Mouse (Mus musculus) intestine, embryonic 16.5 days (tissue): ENCODE measurements around the gene Stx3. TPM values are rescaled to one million over a fixed set of nuclear protein-coding genes. Genes with fewer than 3 reads are reported as not detected.

ENCODE experiments used
- ATAC-seq: fragments of 200-750 bp; cut with Nextera tagmentation; 2 replicates; pipeline ENCODE4 v1.8.0; 2017; ENCODE audit warnings: moderate TSS enrichment, moderate library complexity
- H3K27ac ChIP-seq: fragments of 300-500 bp; sonication (generic); 2 replicates; pipeline ENCODE4 v1.5.1; 2014; ENCODE audit warnings: mild to moderate bottlenecking, low read length
- H3K27me3 ChIP-seq: fragments of 300-500 bp; sonication (generic); replicated peaks from 2 replicates; pipeline ENCODE4 v1.6.1; 2014; ENCODE audit warnings: low read length, control low read depth, mixed read lengths; ENCODE audit not compliant: control insufficient read depth, insufficient read depth
- H3K36me3 ChIP-seq: fragments of 300-500 bp; sonication (generic); 2 replicates; pipeline ENCODE4 v1.6.1; 2014; ENCODE audit warnings: low read length, control low read depth; ENCODE audit not compliant: control insufficient read depth, insufficient read depth
- H3K4me1 ChIP-seq: fragments of 300-500 bp; sonication (generic); 2 replicates; pipeline ENCODE4 v1.6.1; 2014; ENCODE audit warnings: low read length, control low read depth, mixed read lengths; ENCODE audit not compliant: control insufficient read depth, insufficient read depth
- H3K4me2 ChIP-seq: fragments of 300-500 bp; sonication (generic); 2 replicates; pipeline ENCODE4 v1.6.1; 2014; ENCODE audit warnings: low read depth, low read length, control low read depth
- H3K4me3 ChIP-seq: fragments of 300-500 bp; sonication (generic); 2 replicates; pipeline ENCODE4 v1.5.1; 2014; ENCODE audit warnings: mild to moderate bottlenecking, low read length
- H3K9ac ChIP-seq: fragments of 300-500 bp; sonication (generic); 2 replicates; pipeline ENCODE4 v1.6.1; 2014; ENCODE audit warnings: low read depth, low read length
- H3K9me3 ChIP-seq: fragments of 300-500 bp; sonication (generic); 2 replicates; pipeline ENCODE4 v1.6.1; 2016; ENCODE audit warnings: low read length, control low read depth; ENCODE audit not compliant: control insufficient read depth
- WGBS: fragments of 180-500 bp; shearing (Covaris S2); extraction: QIAGEN DNeasy Blood & Tissue Kit; methylation state at CpG from one replicate; pipeline ENCODE4 v1.1.7; 2014; 5-methylcytosine and 5-hydroxymethylcytosine counted together
- polyA plus RNA-seq: library from polyadenylated mRNA; unstranded; fragments of >200 nt; fragmentation: Nextera tagmentation; extraction: Ambion mirVana; gene quantifications from 2 replicates; pipeline ENCODE4 v1.2.1, GENCODE M21; 2015

The Stx3 gene
- polyA plus RNA-seq: 55.8 and 70.2 TPM in 2 replicates

DNA sequence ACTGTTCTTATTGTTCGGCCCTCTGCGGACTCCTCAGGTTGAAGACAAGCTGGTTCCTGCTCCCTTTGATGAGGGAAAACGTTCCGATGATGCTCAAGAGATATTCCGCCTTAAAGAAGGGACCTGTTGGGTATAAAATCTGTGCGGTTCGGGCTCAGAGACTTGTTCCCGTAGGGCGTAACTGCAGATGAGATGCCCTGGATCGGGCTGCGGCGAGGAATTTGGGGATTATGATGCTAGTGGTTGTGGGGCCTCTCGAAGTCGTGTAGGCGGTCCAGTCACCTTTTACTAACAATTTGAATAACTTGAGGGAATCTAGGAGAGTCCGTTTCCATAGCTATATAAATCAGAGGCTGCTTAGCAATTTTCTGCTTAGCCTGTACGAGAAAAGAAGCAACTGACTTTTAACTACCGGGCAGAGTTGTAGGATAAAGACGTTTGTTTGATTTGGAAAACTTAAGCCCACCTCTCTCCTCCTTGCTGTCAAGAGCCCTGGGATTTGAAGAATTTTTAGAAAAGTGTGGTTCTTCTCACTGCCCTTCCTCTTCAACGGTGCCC is at the start of gene Stx3:
TSS of gene Stx3 (minus strand) at position 261 of the 558 bp plus-strand sequence.
- under 1% methylated on average over 20 of the region's 20 CpGs for WGBS
- Histone ChIP-seq H3K4me1 (peaks cover 21% of the 10 kb centered on the region), H3K9ac (peak within 1 kb of the TSS; percentile 88), H3K27me3 (no peaks in the 10 kb centered on the region), H3K27ac (peak within 1 kb of the TSS; percentile 88), H3K4me2 (peak within 1 kb of the TSS; percentile 67), H3K9me3 (no peaks in the 10 kb centered on the region), H3K36me3 (no peaks in the 10 kb centered on the region), H3K4me3 (peak within 1 kb of the TSS; percentile 78)
- ATAC-seq: peak; percentile 2

DNA sequence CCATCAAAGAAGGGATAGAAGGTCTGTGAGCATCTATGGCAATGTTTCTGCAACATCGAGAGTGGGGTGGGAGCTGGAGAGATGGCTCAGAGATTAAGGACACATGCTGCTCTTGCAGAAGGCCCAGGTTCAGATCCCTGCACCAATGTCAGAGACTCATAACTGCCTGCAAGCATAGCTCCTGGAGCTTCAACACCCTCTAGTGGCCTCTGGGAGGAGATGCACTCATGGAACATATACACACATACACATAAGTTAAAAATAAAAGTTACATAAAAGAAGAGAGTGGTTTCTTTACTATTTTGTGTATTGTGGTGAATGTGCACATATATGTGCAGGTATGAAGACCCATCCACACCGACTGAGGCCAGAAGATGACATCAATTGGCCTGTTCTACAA is 48.6 kb upstream of the Stx3 start:
- 70% methylated on average over 2 of the region's 2 CpGs for WGBS
- no peak overlapping the region for H3K9ac ChIP-seq
- H3K9me3 ChIP-seq: no peaks in the 10 kb centered on the region
- no peak for ATAC-seq
- H3K27ac ChIP-seq: no peak overlapping the region
- H3K27me3 ChIP-seq: no peaks in the 10 kb centered on the region
- no peaks in the 10 kb centered on the region for H3K36me3 ChIP-seq
- no peaks in the 10 kb centered on the region for H3K4me1 ChIP-seq
- H3K4me3 ChIP-seq: no peak overlapping the region
- no peak overlapping the region for H3K4me2 ChIP-seq

- no peak within 1 kb of the TSS for H3K27ac ChIP-seq
- H3K36me3 ChIP-seq: no peaks in the 10 kb centered on the region
- H3K4me1 ChIP-seq: no peaks in the 10 kb centered on the region
- 92% methylated on average over 1 of the region's 1 CpGs for WGBS
- no peak within 1 kb of the TSS for H3K4me3 ChIP-seq
- no peak within 1 kb of the TSS for H3K4me2 ChIP-seq
- H3K9me3 ChIP-seq: no peaks in the 10 kb centered on the region
- ATAC-seq: no peak
- H3K9ac ChIP-seq: no peak within 1 kb of the TSS
- no peaks in the 10 kb centered on the region for H3K27me3 ChIP-seq
These were observed 41.8 kb upstream of the Stx3 start, which contains the start of gene Olfr1418 for GRCm38 (mm10) chr19:11860966-11861365. Olfr1418 (minus strand) TSS chr19:11861066.

DNA sequence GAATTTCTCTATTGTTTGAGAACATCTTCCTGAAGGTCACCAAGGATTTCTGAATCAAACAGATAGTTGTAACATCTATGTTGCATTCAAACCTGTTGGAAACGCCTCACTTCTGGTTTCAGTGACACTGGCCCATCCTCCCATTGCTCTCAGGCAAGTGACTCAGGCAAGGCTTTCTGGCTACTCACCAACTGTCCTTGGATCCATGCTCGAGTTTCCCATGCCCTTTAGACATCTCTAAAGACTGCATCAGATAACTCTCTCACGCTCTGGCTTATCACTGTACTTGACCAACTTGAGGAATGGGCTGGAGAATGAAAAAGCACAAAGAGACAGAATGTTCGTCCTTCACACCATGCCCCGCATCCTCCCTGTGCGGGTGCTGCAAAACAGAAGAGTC is 37.3 kb upstream of the Stx3 start:
- ATAC-seq: no peak
- no peak overlapping the region for H3K9ac ChIP-seq
- no peaks in the 10 kb centered on the region for H3K36me3 ChIP-seq
- no peak overlapping the region for H3K4me3 ChIP-seq
- WGBS: 76% methylated on average over 6 of the region's 6 CpGs
- H3K27ac ChIP-seq: no peak overlapping the region
- no peaks in the 10 kb centered on the region for H3K27me3 ChIP-seq
- no peak overlapping the region for H3K4me2 ChIP-seq
- H3K9me3 ChIP-seq: no peaks in the 10 kb centered on the region
- H3K4me1 ChIP-seq: no peaks in the 10 kb centered on the region

DNA sequence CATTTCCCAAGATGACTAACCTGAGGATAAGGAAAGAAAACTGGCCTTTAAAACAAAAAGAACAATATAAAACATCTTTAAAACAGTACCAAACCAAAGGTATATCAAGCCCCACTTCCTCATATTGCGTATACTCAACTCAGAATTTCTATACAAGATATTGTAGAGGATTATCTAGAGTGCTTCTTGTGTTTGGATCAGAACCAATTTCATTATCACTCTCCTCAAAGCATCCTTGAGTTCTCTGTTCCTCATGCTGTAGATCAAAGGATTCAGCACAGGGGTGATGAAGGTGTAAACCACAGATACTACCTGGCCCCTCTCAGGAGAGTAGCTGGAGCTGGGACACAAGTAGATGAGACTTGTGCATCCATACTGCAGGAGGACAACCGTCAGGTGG is 35.6 kb upstream of the Stx3 start:
- Histone ChIP-seq H3K27ac (no peak overlapping the region), H3K9me3 (no peaks in the 10 kb centered on the region), H3K36me3 (no peaks in the 10 kb centered on the region), H3K9ac (no peak overlapping the region), H3K27me3 (no peaks in the 10 kb centered on the region), H3K4me3 (no peak overlapping the region), H3K4me2 (no peak overlapping the region), H3K4me1 (no peaks in the 10 kb centered on the region)
- no peak for ATAC-seq
- 89% methylated on average over 2 of the region's 2 CpGs for WGBS

DNA sequence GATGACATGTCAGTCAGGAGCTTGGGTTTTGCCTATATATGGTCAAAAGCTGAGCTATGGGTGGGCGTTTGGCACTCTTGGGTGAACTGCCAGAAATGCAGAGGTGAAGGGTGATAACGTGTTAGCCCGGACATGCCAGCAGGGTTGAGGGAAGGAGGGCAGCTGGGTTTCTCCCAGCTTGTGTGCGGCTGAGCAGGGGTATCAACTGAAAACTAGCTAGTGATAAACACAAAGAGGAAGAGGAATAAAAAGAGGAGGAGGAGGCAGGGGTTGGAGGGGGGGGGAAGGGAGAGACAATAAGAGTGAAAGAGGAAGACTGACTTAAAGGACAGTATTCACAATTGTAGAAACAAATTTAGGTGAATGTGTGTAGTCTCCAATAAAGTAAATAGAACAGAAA is 33.4 kb upstream of the Stx3 start:
- no peak overlapping the region for H3K4me2 ChIP-seq
- H3K27me3 ChIP-seq: no peaks in the 10 kb centered on the region
- no peak overlapping the region for H3K9ac ChIP-seq
- H3K36me3 ChIP-seq: no peaks in the 10 kb centered on the region
- no peaks in the 10 kb centered on the region for H3K4me1 ChIP-seq
- no peaks in the 10 kb centered on the region for H3K9me3 ChIP-seq
- ATAC-seq: no peak
- H3K4me3 ChIP-seq: no peak overlapping the region
- no peak overlapping the region for H3K27ac ChIP-seq
- WGBS: 68% methylated on average over 4 of the region's 4 CpGs

- no peaks in the 10 kb centered on the region for H3K9me3 ChIP-seq
- WGBS: 81% methylated on average over 4 of the region's 4 CpGs
These were observed 27.1 kb upstream of the Stx3 start for GRCm38 (mm10) chr19:11846333-11846732.

GRCm38 (mm10) chr19:11839119-11839518 is 19.9 kb upstream of the Stx3 start, which contains the start of gene Olfr1417:
Olfr1417 (minus strand) TSS chr19:11839219.
- no peak within 1 kb of the TSS for H3K27ac ChIP-seq
- H3K9me3 ChIP-seq: no peaks in the 10 kb centered on the region
- no peaks in the 10 kb centered on the region for H3K36me3 ChIP-seq
- no peak within 1 kb of the TSS for H3K9ac ChIP-seq
- no peak within 1 kb of the TSS for H3K4me2 ChIP-seq
- no peaks in the 10 kb centered on the region for H3K27me3 ChIP-seq
- H3K4me1 ChIP-seq: no peaks in the 10 kb centered on the region
- no peak for ATAC-seq
- WGBS: 89% methylated on average over 4 of the region's 4 CpGs
- no peak within 1 kb of the TSS for H3K4me3 ChIP-seq

More at GRCm38 (mm10) chr19:11846333-11846732, 27.1 kb upstream of the Stx3 start:
- H3K36me3 ChIP-seq: no peaks in the 10 kb centered on the region
- no peak overlapping the region for H3K4me2 ChIP-seq
- no peaks in the 10 kb centered on the region for H3K27me3 ChIP-seq
- no peak overlapping the region for H3K27ac ChIP-seq
- ATAC-seq: no peak
- no peak overlapping the region for H3K4me3 ChIP-seq
- H3K4me1 ChIP-seq: no peaks in the 10 kb centered on the region
- no peak overlapping the region for H3K9ac ChIP-seq

DNA sequence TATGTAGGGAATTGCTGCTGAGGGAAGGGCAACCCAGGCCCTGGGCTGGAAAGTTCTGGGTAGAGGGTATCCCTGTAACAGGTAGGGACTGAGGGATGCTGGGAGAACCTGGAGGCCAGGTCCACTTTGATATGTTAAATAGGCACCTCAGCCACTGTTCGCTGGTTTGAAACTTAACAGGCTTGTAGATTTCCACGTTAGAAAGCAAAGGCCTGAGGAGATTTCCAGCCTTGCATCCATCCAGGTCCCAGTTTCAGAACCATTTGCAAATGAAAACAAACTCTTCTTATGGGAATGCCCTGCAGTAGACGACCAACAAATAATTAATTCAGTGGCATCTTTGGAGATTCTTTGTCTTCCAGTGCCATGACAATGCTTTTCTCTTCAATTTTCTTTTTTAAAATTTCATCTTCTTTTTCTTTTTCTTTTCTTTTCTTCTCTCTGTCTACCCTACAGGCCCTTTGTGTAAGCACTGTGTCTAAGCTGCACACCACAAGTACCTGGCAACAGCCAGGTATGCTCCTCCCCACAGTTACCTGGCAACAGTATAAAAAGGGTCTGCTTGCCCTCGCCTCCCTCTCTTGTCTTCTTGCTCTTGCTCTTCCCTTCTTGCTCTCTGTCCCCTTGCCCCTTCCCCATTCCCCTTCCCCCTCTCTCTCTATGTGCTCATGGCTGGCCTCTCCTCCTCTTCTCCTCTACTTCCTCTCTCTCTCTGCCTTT is 4.3 kb upstream of the Stx3 start:
- no peaks in the 10 kb centered on the region for H3K36me3 ChIP-seq
- no peak overlapping the region for H3K27ac ChIP-seq
- no peak overlapping the region for H3K4me2 ChIP-seq
- H3K4me3 ChIP-seq: no peak overlapping the region
- ATAC-seq: no peak
- H3K9ac ChIP-seq: no peak overlapping the region
- H3K27me3 ChIP-seq: no peaks in the 10 kb centered on the region
- H3K9me3 ChIP-seq: no peaks in the 10 kb centered on the region
- peaks cover 5% of the 10 kb centered on the region; the same call in 1 of the 2 replicates for H3K4me1 ChIP-seq
- WGBS: 45% methylated on average over 4 of the region's 4 CpGs
